Mouse (Mus musculus) olfactory bulb, adult 2 months (tissue): ENCODE results near the gene Cpm.

Source experiments
- CTCF ChIP-seq: fragments of 200-500 bp; IDR thresholded peaks from 2 replicates; pipeline ENCODE4 v1.5.1; 2012; ENCODE audit warnings: low read depth, mild to moderate bottlenecking, low read length, moderate library complexity; ENCODE audit not compliant: insufficient read depth
- POLR2A ChIP-seq: fragments of 200-500 bp; IDR thresholded peaks from 2 replicates; pipeline ENCODE4 v1.6.1; 2012; ENCODE audit warnings: mild to moderate bottlenecking, low read depth, low read length, moderate library complexity; ENCODE audit not compliant: insufficient read depth

GRCm38 (mm10) chr10:117610160-117610764 lies 19.0 kb upstream of the Cpm start:
- TF ChIP-seq CTCF (no peak), POLR2A (no peak)
